Mouse (Mus musculus) ES-E14 (cell line): ENCODE measurements around the gene Erg. TPM values are rescaled to one million over a fixed set of nuclear protein-coding genes. Genes with fewer than 3 reads are reported as not detected.
A peak's percentile ranks its signal among the peaks of the same experiment; 100 is the strongest.

Experiments
- DNase-seq: peaks from one replicate; pipeline ENCODE4 v3.0.0-alpha.2; 2013; ENCODE audit warnings: low read depth, low spot score
- H3K27ac ChIP-seq: 2 replicates; pipeline ENCODE4 v1.5.1; 2012; ENCODE audit warnings: low read depth, mild to moderate bottlenecking, low read length, moderate library complexity, mixed read lengths; ENCODE audit not compliant: poor library complexity, insufficient read depth, severe bottlenecking
- H3K36me3 ChIP-seq: 2 replicates; pipeline ENCODE4 v1.6.1; 2012; ENCODE audit warnings: mild to moderate bottlenecking, low read length, moderate library complexity, mixed read lengths; ENCODE audit not compliant: control insufficient read depth, poor library complexity, insufficient read depth, severe bottlenecking
- H3K4me1 ChIP-seq, 2 experiments: fragments of 150-350 bp in 1 of 2; sonication (generic) in 1 of 2; 2 replicates each; pipeline ENCODE4 v1.6.1; 2012; ENCODE audit warnings: low read length in 2 of 2, mild to moderate bottlenecking in 1 of 2, mixed read lengths in 1 of 2; ENCODE audit not compliant: control insufficient read depth in 2 of 2, insufficient read depth in 2 of 2, poor library complexity in 1 of 2
- H3K4me3 ChIP-seq, 2 experiments: fragments of 150-350 bp in 1 of 2; sonication (generic) in 1 of 2; 2 replicates each; pipeline ENCODE4 v1.5.1; 2012; ENCODE audit warnings: low read length in 2 of 2, low read depth in 1 of 2, mild to moderate bottlenecking in 1 of 2, mixed read lengths in 1 of 2; ENCODE audit not compliant: insufficient read depth in 1 of 2, poor library complexity in 1 of 2, severe bottlenecking in 1 of 2
- H3K9ac ChIP-seq: 2 replicates; pipeline ENCODE4 v1.6.1; 2012; ENCODE audit warnings: low read depth, mild to moderate bottlenecking, low read length, mixed read lengths; ENCODE audit not compliant: poor library complexity, insufficient read depth, severe bottlenecking
- H3K9me3 ChIP-seq: fragments of 150-350 bp; sonication (generic); 2 replicates; pipeline ENCODE4 v1.6.1; 2012; ENCODE audit warnings: low read depth, mild to moderate bottlenecking, low read length; ENCODE audit not compliant: control insufficient read depth, insufficient read depth
- CHD2 ChIP-seq: IDR thresholded peaks from 2 replicates; pipeline ENCODE4 v1.6.1; 2014; ENCODE audit warnings: mild to moderate bottlenecking, low read depth, low read length, inconsistent platforms
- HCFC1 ChIP-seq: IDR thresholded peaks from 2 replicates; pipeline ENCODE4 v1.6.1; 2012; ENCODE audit warnings: low read length, inconsistent platforms, borderline replicate concordance; ENCODE audit not compliant: insufficient read depth
- MAFK ChIP-seq: IDR thresholded peaks from 2 replicates; pipeline ENCODE4 v1.6.1; 2014; ENCODE audit warnings: mild to moderate bottlenecking, low read depth, low read length, inconsistent platforms; ENCODE audit not compliant: insufficient read depth
- ZC3H11A ChIP-seq: IDR thresholded peaks from 2 replicates; pipeline ENCODE4 v1.6.1; 2012; ENCODE audit warnings: low read depth, mild to moderate bottlenecking, inconsistent platforms, low read length, borderline replicate concordance
- ZNF384 ChIP-seq: IDR thresholded peaks from 2 replicates; pipeline ENCODE4 v1.6.1; 2012; ENCODE audit warnings: low read depth, low read length, inconsistent platforms
- in situ Hi-C, 2 experiments: fragments of 600-800 bp; cut with MboI; formaldehyde crosslinking; loops; one replicate each; pipeline ENCODE4 v1.15.1; 2025; ENCODE audit warnings: low sequenced_read_pairs in 2 of 2, inconsistent platforms in 1 of 2; ENCODE audit not compliant: unreplicated experiment in 2 of 2
- total RNA-seq: library from RNA; depleted of rRNA; stranded (reverse); fragments of 300-350 nt; gene quantifications from 2 replicates; pipeline ENCODE4 v1.2.3, GENCODE M21; 2012

Erg gene
- total RNA-seq, 1 experiment: 0.18 TPM

- H3K4me3 ChIP-seq: 0 out of 4 replicates have a peak overlapping the region, but pooled peaks of 1 of the 2 experiments have one; percentile 28
- H3K9me3 ChIP-seq: no peaks in the 10 kb centered on the region
- in situ Hi-C loops: no loop called here
- H3K9ac ChIP-seq: no peak overlapping the region
- H3K36me3 ChIP-seq: no peaks in the 10 kb centered on the region
- H3K27ac ChIP-seq: no peak overlapping the region
- DNase-seq: no peak
- no peak for TF ChIP-seq HCFC1
- peaks cover 2 to 8% of the 10 kb centered on the region in 2 experiments; a peak in 2 of 4 replicates for H3K4me1 ChIP-seq
Measured at GRCm38 (mm10) chr16:95543471-95543870, 42.9 kb downstream of the Erg start.

GRCm38 (mm10) chr16:95535151-95535550 lies 51.2 kb downstream of the Erg start:
- Histone ChIP-seq H3K4me3 (no peak overlapping the region), H3K27ac (no peak overlapping the region), H3K9ac (no peak overlapping the region), H3K4me1 (no peaks in the 10 kb centered on the region), H3K36me3 (no peaks in the 10 kb centered on the region), H3K9me3 (no peaks in the 10 kb centered on the region)
- DNase-seq: no peak
- TF ChIP-seq HCFC1: no peak
- no peak for TF ChIP-seq CHD2
- TF ChIP-seq ZC3H11A: no peak
- no peak for TF ChIP-seq ZNF384
- no peak for TF ChIP-seq MAFK
- in situ Hi-C loops: no loop called here

GRCm38 (mm10) chr16:95532387-95533077 lies 53.9 kb downstream of the Erg start:
- Histone ChIP-seq H3K9ac (no peak overlapping the region), H3K4me3 (no peak overlapping the region), H3K9me3 (no peaks in the 10 kb centered on the region), H3K27ac (no peak overlapping the region), H3K36me3 (no peaks in the 10 kb centered on the region), H3K4me1 (no peaks in the 10 kb centered on the region)
- in situ Hi-C loops: no loop called here
- no peak for DNase-seq
- no peak for TF ChIP-seq CHD2

DNA sequence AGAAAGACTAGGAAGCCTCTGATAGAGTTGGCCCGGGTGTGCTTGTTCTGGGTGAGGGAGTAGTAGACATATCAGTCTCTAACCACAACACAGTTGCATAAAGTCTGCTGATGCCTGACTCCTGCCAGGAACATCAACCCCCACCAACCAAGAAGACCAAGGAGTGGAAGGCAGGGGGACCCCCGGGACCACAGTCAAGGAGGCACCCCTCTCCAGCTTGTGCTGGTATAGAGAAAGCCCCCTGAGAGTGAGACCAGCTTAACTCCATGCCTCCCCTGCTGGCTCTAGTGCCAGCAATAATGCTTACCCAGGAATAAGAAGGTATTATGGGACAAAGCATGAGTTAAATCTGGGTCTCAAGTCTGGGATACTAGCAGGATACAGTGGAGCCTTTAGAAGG lies 58.8 kb downstream of the Erg start:
- DNase-seq: no peak
- H3K36me3 ChIP-seq: no peaks in the 10 kb centered on the region
- H3K27ac ChIP-seq: no peak overlapping the region
- no peak overlapping the region for H3K9ac ChIP-seq
- H3K4me1 ChIP-seq: no peaks in the 10 kb centered on the region
- H3K4me3 ChIP-seq: no peak overlapping the region
- in situ Hi-C loops: no loop called here
- TF ChIP-seq CHD2 (no peak), ZNF384 (no peak), ZC3H11A (no peak), HCFC1 (no peak), MAFK (no peak)
- no peaks in the 10 kb centered on the region for H3K9me3 ChIP-seq

GRCm38 (mm10) chr16:95519520-95519919 lies 66.9 kb downstream of the Erg start:
- Histone ChIP-seq H3K4me3 (no peak overlapping the region), H3K27ac (no peak overlapping the region), H3K4me1 (no peaks in the 10 kb centered on the region), H3K36me3 (no peaks in the 10 kb centered on the region), H3K9me3 (no peaks in the 10 kb centered on the region), H3K9ac (no peak overlapping the region)
- in situ Hi-C loops: no loop called here
- no peak for DNase-seq
- no peak for TF ChIP-seq ZNF384
- no peak for TF ChIP-seq ZC3H11A
- TF ChIP-seq HCFC1: no peak
- no peak for TF ChIP-seq CHD2
- TF ChIP-seq MAFK: no peak
